Mouse (Mus musculus): ENCODE results near the gene Pakap.
A peak's percentile ranks its signal among the peaks of the same experiment; 100 is the strongest.

The Pakap gene

DNA sequence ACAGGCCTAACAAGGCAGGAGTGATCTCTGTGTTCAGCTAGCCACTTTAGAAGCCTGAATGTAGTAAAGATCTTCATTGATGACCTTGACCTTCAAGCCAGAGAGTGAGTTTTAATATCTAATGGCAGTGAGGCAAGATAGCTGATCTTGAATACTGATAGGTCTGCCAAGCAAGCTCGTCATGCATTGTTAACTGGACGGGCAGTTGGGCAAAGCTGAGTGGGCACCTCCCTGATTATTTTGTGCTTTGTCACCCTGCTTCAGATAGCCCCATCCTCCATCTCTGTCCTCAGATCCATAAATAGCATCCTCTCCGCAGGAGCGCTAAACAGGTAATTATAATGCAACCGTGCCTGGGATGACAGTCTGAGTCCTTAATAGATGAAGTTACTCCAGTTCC, 64.4 kb downstream of the Pakap start:
- DNase-seq: no peak

DNA sequence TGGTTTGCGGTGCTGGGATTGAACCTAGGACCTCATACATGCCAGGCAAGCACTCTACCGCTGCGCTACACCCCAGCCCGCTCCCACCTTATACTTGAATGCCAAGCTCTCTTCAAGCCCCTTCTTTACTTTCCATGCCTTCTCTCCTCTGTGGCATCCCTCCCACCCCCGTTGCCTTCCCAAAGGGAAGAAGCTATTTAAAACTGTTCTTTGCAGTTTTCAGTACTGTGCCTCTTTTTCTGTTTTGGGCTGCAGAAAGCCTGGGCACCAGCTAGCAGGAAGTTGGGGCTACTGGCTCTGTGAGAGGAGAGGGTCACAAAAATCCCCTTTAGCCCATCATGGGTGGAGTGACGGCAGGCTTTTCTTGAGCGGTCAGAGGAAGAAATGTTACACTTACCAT, 65.1 kb downstream of the Pakap start:
- no peak for DNase-seq

DNA sequence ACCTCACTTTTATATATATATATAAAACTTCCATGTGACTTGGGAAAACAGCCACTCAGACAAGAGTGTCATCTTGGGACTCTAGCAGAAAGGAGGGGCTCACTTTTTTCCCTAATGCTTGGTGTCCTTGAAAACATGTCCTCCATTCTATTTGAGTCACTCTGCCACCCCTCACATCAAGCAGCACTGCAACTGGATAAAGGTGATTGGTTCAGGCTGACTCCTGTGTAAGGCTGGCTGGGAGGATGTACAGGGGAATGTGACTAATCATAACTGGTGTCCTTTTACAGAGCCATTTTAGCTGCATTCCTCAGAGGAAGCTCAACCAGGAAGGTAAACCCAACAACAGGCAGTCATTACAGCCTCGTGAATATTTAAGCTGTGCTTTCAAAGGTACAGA, 67.0 kb downstream of the Pakap start:
- no peak for DNase-seq

DNA sequence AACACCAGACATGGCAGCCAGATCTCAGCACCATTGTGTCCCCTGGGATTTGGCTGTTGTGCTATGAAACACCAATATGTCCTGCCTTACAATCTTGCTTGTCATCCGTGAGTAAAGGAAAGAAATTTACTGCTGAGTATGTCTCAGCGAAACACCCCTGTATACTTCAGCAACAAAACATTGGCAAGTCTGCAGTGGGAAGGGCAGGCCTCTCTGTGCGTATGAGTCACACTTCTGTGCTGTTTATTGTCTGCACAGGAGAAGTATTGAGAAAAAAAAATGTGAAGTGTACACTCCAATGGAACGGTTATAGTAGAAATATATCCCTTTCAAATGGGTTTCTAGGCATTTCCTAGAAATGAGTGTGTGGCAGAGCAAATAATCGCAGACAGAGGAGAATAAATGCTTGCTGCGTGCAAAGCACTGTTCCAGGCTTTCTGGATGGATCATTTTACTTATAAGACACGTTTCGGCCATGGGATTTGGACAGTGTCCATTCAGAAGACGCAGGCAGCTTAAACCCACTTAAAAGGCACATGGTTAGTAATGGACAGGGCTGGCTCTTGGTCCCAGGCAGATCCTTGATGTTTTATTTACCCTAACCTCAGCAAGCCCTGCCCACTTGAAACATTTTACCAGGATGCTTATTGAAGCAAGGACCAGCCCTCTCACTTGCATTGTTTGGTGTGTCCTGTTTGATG, 69.0 kb downstream of the Pakap start:
- no peak for DNase-seq

DNA sequence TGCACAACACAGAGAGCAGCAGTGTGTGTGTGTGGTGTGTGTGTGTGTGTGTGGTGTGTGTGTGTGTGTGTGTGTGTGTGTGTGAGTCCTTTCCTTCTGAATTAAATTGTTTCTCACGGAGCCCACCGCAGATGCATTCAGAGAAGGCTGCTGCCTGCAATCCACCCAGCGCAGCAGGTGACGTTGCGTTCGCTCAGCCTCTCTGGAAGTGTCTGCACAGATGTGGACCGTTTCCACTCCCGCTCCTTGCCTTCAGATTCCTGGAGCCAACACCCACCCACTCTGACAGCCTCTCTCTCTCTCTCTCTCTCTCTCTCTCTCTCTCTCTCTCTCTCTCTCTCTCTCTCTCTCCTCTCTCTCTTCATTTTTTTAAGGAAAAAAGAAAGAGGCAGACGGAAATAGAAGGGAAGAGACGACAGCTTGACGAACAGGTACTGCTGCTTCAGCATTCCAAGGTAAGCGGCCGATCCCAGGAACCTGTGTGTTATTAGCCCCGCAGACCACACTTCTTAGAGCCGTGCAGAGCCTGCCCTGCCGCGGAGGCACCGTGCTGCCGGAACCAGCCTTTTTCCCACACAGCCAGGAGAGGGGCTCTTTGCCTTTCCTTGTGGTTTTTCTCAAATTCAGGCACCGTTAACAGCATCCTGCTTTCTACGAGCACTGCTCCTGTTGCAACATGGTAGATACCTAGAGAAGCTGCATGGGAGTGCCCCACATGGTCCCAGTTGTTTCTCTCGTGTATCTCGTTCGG, 69.8 kb downstream of the Pakap start:
- peak; percentile 17 for DNase-seq

DNA sequence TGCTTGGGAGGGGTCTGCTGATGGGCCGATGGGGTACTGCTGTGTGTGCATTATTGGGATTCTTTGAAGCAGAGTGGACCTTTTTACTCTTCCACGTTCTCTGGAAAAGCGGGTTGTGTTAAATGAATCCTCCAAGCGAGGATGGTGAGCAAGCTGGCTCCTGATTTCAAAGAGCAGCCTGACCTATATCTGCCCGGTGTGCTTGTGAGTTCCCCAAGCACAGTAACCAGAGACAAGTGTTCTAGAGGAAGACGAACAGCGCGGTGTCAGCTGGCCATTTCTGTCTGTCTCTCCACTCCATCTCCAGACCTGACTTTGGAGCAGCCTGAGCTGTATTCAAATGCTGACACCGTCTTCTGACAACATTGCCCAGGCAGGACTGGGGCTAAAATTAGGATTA, 71.0 kb downstream of the Pakap start:
- peak; percentile 7 for DNase-seq

DNA sequence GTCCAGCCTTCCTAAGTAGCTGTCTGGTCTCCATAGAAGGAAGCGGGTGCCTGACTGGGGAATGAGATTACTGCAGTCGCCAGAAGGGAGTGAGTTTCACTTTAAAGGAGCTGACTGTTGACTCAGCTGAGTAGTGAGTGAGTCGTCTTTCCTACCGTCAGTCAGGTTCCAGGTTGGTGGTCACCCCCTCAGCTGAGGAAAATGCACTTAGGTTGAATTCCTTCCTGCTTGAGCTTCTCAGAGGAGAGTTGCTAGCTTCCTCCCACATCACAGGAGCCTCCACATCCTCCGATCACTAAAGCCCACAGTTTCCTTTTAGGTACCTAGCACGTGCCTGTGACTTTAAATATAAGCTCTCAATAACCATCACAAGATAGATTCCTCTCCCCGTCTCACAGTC, 72.2 kb downstream of the Pakap start:
- peak; percentile 60 for DNase-seq

DNA sequence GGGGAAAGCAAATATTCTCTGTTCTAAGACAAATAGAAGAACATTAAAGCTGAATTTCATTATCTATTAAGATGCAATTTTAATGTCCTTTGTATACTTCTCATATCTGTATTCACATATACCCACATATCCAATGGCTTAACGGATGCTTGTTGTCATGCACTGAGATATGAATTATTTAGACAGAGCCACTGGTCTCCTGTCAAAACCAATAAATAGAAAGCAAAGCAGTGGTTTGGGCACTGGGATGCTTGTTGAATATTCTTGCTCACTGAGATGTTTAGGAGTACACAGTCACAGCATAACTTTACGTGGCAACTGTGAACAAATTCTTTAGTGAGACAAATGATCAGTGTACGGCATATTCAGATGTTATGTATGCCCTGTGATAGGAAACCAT, 73.0 kb downstream of the Pakap start:
- no peak for DNase-seq

DNA sequence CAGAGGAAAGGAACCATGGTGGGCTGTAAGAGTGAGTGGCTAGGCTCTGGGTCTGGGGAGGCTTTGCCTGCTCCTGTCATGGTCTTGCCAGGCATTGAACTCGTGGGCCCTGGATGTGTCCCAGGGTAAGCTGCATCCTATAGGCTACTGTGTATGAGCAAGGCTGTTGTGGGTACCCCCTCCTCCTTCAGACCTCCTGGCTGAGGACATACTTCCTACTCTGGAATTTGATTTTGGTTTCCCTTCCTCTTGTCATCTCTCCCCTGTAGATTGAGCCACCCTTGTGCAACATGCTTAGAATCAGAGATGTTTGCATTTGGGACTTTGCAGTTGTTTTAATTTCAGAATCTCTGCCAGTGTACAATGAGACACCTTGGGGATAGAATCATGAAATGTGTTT, 83.0 kb downstream of the Pakap start:
- DNase-seq: no peak

DNA sequence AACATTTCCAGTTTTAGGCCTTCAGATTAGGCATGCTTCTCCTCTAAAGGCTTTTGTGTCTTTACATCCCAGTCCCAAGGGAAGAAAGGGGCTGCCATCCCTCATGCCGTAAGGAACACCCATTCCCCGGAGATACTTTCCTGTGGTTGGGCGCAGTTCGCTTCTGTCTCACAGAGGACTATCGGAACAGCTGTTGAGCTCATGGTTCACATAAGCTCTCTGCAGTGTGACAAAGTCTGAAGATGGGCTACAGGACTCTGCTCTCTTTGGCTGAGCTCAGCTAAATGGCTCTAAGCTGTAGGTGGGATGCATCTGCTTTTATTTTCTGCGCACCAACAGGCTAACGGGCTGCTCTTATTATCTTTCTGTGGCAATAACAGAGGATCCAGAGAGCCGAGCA, 83.6 kb downstream of the Pakap start:
- DNase-seq: no peak

DNA sequence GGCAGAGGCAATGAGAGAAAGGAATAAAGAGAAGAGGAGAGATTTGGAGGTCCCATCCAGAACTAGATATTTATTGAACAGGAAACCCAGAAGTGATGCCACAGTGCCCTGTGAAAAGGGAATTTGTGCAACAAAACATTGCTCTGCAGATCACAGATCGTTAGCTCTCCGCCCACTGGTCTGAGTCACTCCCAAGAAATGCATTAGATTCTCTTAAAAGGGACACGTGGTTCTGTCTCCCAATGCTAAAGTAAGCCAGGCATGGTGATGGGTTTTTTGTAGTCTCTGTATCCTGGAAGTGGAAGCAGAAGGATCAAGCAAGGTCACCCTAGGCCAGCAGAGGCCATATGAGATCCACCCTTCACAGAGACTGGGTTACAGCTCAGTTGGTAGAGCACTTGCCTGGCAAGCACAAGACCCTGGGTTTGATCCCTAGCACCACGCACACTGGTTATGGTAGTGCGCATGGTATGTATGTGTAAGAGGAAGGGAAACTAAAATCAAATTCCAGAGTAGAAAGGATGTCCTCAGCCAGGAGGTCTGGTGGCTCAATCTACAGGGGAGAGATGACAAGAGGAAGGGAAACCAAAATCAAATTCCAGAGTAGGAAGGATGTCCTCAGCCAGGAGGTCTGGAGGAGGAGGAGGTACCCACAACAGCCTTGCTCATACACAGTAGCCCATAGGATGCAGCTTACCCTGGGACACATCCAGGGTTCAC, 84.4 kb downstream of the Pakap start:
- DNase-seq: no peak

DNA sequence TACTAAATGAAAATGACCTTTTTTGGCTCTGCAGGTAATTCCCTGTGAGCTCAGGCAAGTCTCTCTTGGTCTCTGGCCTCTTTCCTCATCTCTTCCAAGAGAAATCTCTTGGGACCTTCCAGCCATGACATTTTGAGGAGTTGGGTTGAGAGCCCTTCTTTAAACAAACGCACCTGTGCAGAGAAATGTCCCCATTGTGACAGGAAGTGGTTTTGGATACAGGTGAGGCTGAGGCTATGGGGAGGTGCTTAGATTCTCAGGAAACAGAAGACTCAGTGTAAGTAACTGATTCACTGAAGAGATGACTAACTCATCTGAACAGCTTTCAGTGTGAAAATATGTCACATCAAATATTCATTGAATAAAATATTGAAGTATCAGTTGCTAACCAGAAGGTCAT, 88.0 kb downstream of the Pakap start:
- DNase-seq: peak; percentile 46

DNA sequence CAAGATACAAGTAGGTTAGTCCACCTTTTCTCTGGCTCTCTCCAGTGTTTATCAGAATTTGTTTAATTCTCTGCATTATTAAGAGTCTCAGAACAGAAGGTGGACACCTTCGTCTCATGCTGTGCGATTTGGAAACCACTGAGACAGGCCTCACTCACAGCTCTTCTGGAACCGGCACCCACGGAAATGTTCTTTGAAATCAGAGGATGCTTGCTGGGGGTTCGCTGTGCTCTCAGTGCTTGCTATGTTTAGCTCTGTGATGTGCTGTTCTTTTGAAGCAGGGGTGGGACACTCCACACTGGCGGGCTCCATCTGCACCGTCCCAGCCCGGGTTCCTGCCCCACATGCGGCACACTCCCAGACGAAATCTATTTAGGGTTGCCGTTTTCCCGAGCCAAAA, 88.4 kb downstream of the Pakap start:
- peak; percentile 67 for DNase-seq

DNA sequence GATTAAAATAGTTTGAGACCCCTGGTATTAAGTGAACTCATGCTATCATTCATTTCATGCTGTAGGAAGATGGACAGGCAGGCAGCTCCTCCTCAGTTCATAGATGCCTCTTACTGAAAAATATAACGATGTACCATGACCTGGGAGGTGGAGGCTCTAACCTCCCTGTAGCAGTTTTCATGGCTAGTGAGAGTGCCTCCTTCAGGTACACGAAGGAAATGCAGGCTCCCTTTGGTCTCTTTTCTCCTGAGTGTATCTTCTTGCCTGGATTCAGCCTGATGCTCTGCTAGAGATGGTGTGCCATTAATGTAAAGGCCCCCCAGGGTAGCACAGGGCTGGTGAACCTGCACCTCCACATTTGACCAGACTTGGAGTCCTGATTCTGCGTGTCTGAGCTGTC, 88.9 kb downstream of the Pakap start:
- DNase-seq: no peak

DNA sequence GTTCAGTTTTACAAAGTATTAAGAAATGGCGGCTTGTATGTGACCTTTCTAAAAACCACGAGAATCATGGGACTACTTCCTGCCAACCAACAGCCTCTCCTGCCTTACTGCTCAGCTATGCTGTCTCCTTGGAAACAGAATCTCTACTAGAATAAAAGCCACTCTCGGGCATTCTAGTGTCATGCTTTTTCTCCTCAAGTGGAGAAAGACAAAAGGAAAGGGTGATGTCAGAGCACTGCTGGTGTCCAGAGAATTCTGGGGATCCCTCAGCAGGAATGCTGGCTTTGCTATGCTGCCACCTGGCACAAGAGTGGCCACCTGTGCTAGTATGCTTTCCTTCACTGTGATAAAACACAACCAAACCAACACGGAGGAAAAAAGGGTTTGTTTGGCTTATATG, 92.5 kb downstream of the Pakap start:
- DNase-seq: no peak

DNA sequence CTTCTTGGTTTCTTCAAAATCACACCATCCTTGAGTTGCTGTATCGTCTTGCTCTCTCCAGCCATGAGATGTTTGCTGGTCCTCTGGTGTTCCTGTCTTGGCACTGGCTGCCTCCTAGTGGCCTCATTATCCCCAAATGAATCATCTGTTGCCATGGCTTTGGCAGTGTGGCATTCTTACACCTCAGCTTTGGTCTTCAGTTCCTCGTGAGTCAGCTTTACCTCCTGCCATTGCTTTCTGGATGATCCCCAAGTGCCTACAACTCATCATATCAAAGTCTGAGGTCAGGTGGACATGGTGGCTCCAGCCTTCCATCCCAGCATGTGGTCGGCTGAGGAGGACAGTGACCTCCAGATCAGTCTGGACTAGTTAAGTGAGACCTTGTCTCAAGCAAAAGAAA, 98.1 kb downstream of the Pakap start:
- no peak for DNase-seq

DNA sequence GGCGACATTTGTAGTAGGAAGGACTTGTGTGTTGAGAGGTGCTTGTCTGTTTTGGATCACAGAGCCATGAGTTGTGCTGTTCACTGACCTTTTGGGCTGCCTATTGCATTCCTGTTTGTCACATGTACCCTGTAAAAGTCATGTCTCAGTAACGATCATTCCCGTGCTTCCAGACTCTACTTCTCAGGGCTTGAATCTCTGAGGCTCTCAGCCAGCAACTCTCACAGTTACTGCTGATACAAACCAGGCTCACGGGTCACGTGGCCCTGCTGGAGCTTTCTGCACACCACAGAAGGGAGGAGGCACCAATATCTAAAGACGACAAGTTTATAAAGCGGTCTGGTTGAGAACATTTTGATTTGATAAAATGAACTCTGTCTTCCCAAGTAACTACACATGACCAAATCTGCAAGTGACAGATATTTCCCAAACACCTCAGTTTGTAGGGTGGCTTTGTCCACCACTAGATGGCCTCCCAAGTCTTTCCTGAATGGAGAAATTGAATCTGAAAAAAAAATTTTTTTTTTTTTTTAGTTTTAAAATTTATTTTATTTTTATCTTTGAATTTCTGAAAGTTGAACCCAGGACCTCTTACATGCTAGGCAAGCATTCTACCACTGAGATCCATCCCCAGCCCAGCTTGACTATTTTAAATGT, 103.0 kb downstream of the Pakap start:
- DNase-seq: no peak

DNA sequence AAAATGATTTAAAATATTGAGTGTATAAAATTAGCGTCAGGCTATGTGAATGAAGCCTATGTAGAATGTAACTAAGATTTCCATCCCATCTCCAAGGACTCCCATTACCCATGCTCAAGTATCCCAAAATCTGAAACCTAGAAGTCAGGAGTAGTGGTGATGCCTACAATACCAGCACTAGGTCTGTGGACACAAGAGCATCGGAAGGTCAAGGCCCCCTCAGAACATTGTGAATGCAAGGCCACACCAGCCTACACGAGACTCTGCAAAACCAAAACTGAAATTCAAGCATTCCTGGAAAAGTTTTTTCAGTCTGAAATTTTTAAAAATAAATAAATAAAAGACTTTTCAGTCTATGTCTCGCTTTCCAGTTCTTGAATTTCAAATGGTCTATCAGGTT, 104.6 kb downstream of the Pakap start:
- DNase-seq: no peak

DNA sequence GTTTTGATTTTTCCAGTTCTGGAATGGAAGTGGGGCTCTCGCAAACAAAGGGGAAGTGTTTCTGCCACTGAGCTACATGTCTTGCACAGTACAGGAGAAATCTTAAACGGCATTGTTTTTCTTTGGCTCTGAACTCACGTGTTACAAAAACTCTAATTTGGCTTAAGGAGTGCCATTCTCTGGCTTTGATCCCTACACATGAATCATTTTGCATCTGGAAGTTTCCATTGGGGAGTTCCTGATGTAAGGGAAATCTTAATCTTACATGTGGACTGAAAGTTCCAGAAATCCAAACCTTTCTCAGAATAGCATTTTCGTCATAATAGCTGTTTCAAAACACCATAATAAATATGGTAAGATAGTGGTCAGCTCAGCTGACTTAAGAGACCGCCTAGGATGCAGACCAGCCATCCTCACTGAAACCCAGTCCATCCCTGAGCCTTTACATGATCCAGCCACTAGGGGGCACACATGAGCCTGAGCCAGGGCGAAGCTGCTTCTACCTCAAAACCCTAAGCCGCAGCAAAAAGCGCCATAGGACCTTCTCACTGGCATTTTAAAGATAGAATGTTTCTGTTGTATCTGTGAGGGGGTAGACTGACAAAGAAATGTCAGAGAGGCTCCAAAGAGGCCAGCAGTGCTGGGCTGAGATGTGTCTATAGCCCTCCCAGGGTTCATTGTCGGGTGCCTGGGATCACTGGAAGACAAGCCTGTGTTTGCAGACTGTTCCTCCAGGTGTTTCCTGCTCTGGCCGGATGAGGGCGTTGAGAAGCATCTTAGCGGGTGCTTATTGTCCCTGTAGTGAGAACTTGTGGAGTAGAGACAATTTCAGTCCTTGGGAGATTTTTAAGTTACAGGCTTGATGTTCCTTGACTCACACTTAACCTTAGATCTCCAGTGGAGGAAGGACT, 105.3 kb downstream of the Pakap start:
- peak; percentile 93 for DNase-seq

DNA sequence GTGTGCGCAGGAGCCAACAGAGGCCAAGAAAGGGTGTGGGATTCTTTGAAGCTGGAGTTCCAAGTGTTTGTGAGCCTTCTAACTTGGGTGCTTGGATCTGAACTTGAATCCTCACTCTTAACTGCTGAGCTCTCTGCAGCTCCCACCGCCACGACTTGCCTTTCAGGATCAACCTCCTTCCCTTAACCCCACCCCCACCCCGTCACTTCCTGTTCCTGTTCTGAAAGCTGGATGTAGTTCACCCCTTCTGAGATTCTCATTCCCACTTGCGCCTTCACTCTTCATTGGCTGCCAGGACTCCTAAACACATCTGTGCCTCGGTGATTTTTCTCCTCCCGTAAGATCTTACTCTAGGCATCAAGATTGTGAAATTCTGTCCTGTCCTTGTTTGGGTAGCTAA, 106.4 kb downstream of the Pakap start:
- no peak for DNase-seq

DNA sequence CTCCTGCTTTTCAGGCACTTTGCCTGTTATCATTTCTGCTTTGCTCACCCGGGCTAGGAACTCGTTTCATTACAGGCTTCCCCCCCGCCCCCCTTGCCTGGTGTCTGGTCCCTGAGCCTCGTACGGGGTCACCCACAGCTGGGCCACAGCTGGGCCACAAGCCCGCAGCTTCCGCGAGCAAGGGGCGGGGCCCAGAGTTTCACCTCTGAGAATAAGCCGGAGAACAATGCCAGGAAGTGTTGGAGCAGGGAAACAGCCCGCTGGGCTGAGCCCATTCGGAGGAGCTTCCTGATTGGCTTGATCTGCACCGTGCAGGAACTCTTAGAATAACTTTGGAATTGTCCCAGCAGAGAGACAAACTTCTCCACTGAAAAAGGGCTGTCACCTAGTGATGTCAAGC, 107.4 kb downstream of the Pakap start:
- peak; percentile 72 for DNase-seq

DNA sequence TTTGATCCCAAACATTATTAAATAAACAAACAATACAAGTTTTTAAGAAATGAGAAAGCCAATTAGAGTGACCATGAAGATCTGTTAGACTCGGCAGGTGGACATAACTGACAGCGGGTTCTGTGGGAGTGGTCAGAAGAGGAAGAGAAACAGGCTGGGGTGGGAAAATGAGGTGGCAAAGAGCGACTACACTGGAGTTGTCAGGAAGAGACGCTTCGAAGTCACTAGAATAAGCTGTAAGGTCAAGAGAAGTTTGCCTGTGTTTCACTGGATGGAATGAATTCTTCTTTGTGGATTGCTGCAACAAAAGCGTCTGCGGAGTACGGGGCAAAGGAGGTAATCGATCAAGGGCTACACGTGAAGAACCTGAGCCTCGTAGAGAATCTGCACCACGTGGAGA, 109.9 kb downstream of the Pakap start:
- DNase-seq: no peak

All from thymus, postnatal 25 days (tissue).